15 mouse cellular contexts compared by ENCODE assay signal in the genomic region with DNA sequence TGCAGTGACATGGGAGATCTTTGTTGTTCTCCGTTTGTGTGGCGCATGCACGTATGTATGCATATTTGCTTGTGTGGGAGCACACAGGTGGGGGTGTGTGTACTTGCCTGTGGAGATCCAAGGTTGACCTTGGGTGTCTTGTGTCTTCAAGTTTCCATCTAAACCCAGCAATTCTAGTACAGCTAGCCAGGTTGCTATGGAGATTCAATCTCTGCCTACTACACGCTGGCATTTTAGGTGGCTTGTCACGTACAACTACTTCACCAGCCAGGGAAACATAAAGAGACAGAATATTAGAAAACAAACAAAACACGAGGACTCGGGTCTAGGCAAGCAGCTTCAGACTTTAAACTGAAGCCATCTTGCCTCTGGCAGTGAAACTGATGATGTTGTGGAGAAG. TPM values are rescaled to one million over a fixed set of nuclear protein-coding genes. Genes with fewer than 3 reads are reported as not detected.
"Had no signal": no experiment of that assay in that cellular context is flagged by ENCODE, and none has a peak within 500 bp of the region (broad histone marks: within the 10 kb centered on the region; RNA-seq: fewer than 3 reads in every experiment).

No protein-coding gene starts in this region.

- H3K4me3 ChIP-seq: limb, embryonic 15.5 days; liver, embryonic 12.5 days; midbrain, embryonic 12.5 days had no signal

- H3K4me1 ChIP-seq: limb, embryonic 15.5 days; liver, embryonic 12.5 days; midbrain, embryonic 12.5 days had no signal

- H3K27ac ChIP-seq: limb, embryonic 15.5 days; liver, embryonic 12.5 days; midbrain, embryonic 12.5 days; stomach, postnatal 0 days had no signal

- H3K36me3 ChIP-seq: limb, embryonic 15.5 days; liver, embryonic 12.5 days; midbrain, embryonic 12.5 days had no signal

- ATAC-seq: liver, embryonic 12.5 days had no signal

- H3K9ac ChIP-seq: limb, embryonic 15.5 days; liver, embryonic 12.5 days; lung, embryonic 14.5 days; midbrain, embryonic 12.5 days had no signal

- H3K9me3 ChIP-seq: limb, embryonic 15.5 days; liver, embryonic 12.5 days; midbrain, embryonic 12.5 days had no signal

- H3K27me3 ChIP-seq: limb, embryonic 15.5 days; liver, embryonic 12.5 days; midbrain, embryonic 12.5 days had no signal

- H3K4me2 ChIP-seq: limb, embryonic 15.5 days; liver, embryonic 12.5 days; lung, embryonic 14.5 days; midbrain, embryonic 12.5 days had no signal

- DNase-seq: kidney, adult 8-10 months; kidney, postnatal 25 days; layer of hippocampus, adult 9-11 months; layer of hippocampus, postnatal 36 days; lung, embryonic 14.5 days; lung, postnatal 10 days; lung, postnatal 4 days; right cerebral cortex, postnatal 25 days; thymus, adult 18-20 months; thymus, postnatal 25 days had no signal

RNA-seq across cellular contexts. Expression of gene Slc5a11, which starts 38.8 kb away (rescaled TPM):
- polyA plus RNA-seq: limb, embryonic 11.5 days; limb, embryonic 15.5 days had no signal
